Mouse (Mus musculus) MEL (cell line): ENCODE results near the gene Nptx1. TPM values are rescaled to one million over a fixed set of nuclear protein-coding genes. Genes with fewer than 3 reads are reported as not detected.

Experiments
- DNase-seq: peaks from one replicate; pipeline ENCODE4 v3.0.0; 2011; ENCODE audit warnings: low read depth, low spot score
- H3K27ac ChIP-seq: 2 replicates; pipeline ENCODE4 v1.5.1; 2012; ENCODE audit warnings: low read depth, mild to moderate bottlenecking, control low read depth, low read length, moderate library complexity; ENCODE audit not compliant: control insufficient read depth
- H3K27me3 ChIP-seq, 2 experiments: fragments of 150-350 bp in 1 of 2; sonication (generic) in 1 of 2; 2 replicates each; pipeline ENCODE4 v1.6.1; 2012; ENCODE audit warnings: low read length in 2 of 2, mild to moderate bottlenecking in 2 of 2, improper control_type of control experiment in 1 of 2, moderate library complexity in 1 of 2; ENCODE audit not compliant: insufficient read depth in 2 of 2, control insufficient read depth in 1 of 2
- H3K36me3 ChIP-seq, 2 experiments: 2 replicates each; pipeline ENCODE4 v1.6.1; 2012 to 2014; ENCODE audit warnings: low read length in 2 of 2, improper control_type of control experiment in 1 of 2, inconsistent platforms in 1 of 2, mild to moderate bottlenecking in 1 of 2; ENCODE audit not compliant: insufficient read depth in 2 of 2, control insufficient read depth in 1 of 2
- H3K4me1 ChIP-seq, 2 experiments: fragments of 150-350 bp in 1 of 2; sonication (generic) in 1 of 2; 2 replicates each; pipeline ENCODE4 v1.6.1; 2012; ENCODE audit warnings: low read length in 2 of 2, improper control_type of control experiment in 1 of 2, mild to moderate bottlenecking in 1 of 2; ENCODE audit not compliant: insufficient read depth in 2 of 2, control insufficient read depth in 1 of 2
- H3K4me3 ChIP-seq, 2 experiments: fragments of 150-350 bp in 1 of 2; sonication (generic) in 1 of 2; 2 replicates each; pipeline ENCODE4 v1.5.1; 2012; ENCODE audit warnings: low read depth in 2 of 2, low read length in 2 of 2, mild to moderate bottlenecking in 2 of 2, moderate library complexity in 2 of 2, control low read depth in 1 of 2, improper control_type of control experiment in 1 of 2; ENCODE audit not compliant: control insufficient read depth in 1 of 2, insufficient read depth in 1 of 2
- H3K79me2 ChIP-seq: 2 replicates; pipeline ENCODE4 v1.6.1; 2012; ENCODE audit warnings: mild to moderate bottlenecking, low read length, moderate library complexity; ENCODE audit not compliant: control insufficient read depth, poor library complexity, insufficient read depth
- H3K9ac ChIP-seq: 2 replicates; pipeline ENCODE4 v1.6.1; 2012; ENCODE audit warnings: low read depth, mild to moderate bottlenecking, control low read depth, low read length, moderate library complexity; ENCODE audit not compliant: control insufficient read depth, poor library complexity, severe bottlenecking
- H3K9me3 ChIP-seq: fragments of 150-350 bp; sonication (generic); replicated peaks from 2 replicates; pipeline ENCODE4 v1.6.1; 2012; ENCODE audit warnings: mild to moderate bottlenecking, low read length, improper control_type of control experiment, moderate library complexity; ENCODE audit not compliant: insufficient read depth
- BHLHE40 ChIP-seq: IDR thresholded peaks from 2 replicates; pipeline ENCODE4 v1.6.1; 2012; ENCODE audit warnings: low read depth, mild to moderate bottlenecking, inconsistent platforms, low read length, improper control_type of control experiment, borderline replicate concordance
- CHD2 ChIP-seq: IDR thresholded peaks from 2 replicates; pipeline ENCODE4 v1.6.1; 2011; ENCODE audit warnings: low read length, improper control_type of control experiment
- CTCF ChIP-seq, 3 experiments: IDR thresholded peaks in 2 of 3; conservative IDR thresholded peaks in 1 of 3; 2 replicates each; pipeline ENCODE4 v1.5.1; 2011 to 2012; ENCODE audit warnings: low read length in 3 of 3, low read depth in 2 of 3, mild to moderate bottlenecking in 2 of 3, improper control_type of control experiment in 1 of 3, inconsistent platforms in 1 of 3, mixed read lengths in 1 of 3, moderate library complexity in 1 of 3; ENCODE audit not compliant: control insufficient read depth in 1 of 3, insufficient read depth in 1 of 3, poor library complexity in 1 of 3, severe bottlenecking in 1 of 3
- E2F4 ChIP-seq: IDR thresholded peaks from 2 replicates; pipeline ENCODE4 v1.6.1; 2011; ENCODE audit warnings: low read depth, low read length, improper control_type of control experiment, borderline replicate concordance
- EP300 ChIP-seq, 2 experiments: IDR thresholded peaks; 2 replicates each; pipeline ENCODE4 v1.6.1; 2011; ENCODE audit warnings: improper control_type of control experiment in 2 of 2, low read length in 2 of 2, low read depth in 1 of 2, mild to moderate bottlenecking in 1 of 2
- ETS1 ChIP-seq: IDR thresholded peaks from 2 replicates; pipeline ENCODE4 v1.6.1; 2012; ENCODE audit warnings: low read depth, mild to moderate bottlenecking, inconsistent platforms, low read length, improper control_type of control experiment, moderate library complexity
- HCFC1 ChIP-seq: IDR thresholded peaks from 2 replicates; pipeline ENCODE4 v1.6.1; 2012; ENCODE audit warnings: low read depth, mild to moderate bottlenecking, inconsistent platforms, low read length, improper control_type of control experiment, moderate library complexity
- MEF2A ChIP-seq: IDR thresholded peaks from 2 replicates; pipeline ENCODE4 v1.6.1; 2014; ENCODE audit warnings: low read depth, mild to moderate bottlenecking, inconsistent platforms, low read length, improper control_type of control experiment; ENCODE audit not compliant: poor library complexity, insufficient replicate concordance, severe bottlenecking; ENCODE audit errors: extremely low read depth
- MYC ChIP-seq: IDR thresholded peaks from 2 replicates; pipeline ENCODE4 v1.6.1; 2011; ENCODE audit warnings: low read depth, mild to moderate bottlenecking, low read length, improper control_type of control experiment, moderate library complexity
- NELFE ChIP-seq: IDR thresholded peaks from 2 replicates; pipeline ENCODE4 v1.6.1; 2011; ENCODE audit warnings: low read depth, low read length, improper control_type of control experiment
- NRF1 ChIP-seq: IDR thresholded peaks from 2 replicates; pipeline ENCODE4 v1.6.1; 2014; ENCODE audit warnings: low read depth, mild to moderate bottlenecking, inconsistent platforms, low read length, improper control_type of control experiment, moderate library complexity; ENCODE audit not compliant: poor library complexity, insufficient read depth, severe bottlenecking
- POLR2AphosphoS2 ChIP-seq: IDR thresholded peaks from 2 replicates; pipeline ENCODE4 v1.6.1; 2011; ENCODE audit warnings: low read length, improper control_type of control experiment
- RAD21 ChIP-seq: IDR thresholded peaks from 2 replicates; pipeline ENCODE4 v1.6.1; 2011; ENCODE audit warnings: mild to moderate bottlenecking, low read depth, low read length, improper control_type of control experiment
- RCOR1 ChIP-seq: IDR thresholded peaks from 2 replicates; pipeline ENCODE4 v1.6.1; 2012; ENCODE audit warnings: low read depth, mild to moderate bottlenecking, inconsistent platforms, low read length, improper control_type of control experiment
- SIN3A ChIP-seq: IDR thresholded peaks from 2 replicates; pipeline ENCODE4 v1.6.1; 2012; ENCODE audit warnings: low read length, improper control_type of control experiment, inconsistent platforms
- SMC3 ChIP-seq: IDR thresholded peaks from 2 replicates; pipeline ENCODE4 v1.6.1; 2011; ENCODE audit warnings: low read depth, low read length, improper control_type of control experiment
- TBP ChIP-seq: IDR thresholded peaks from 2 replicates; pipeline ENCODE4 v1.8.0; 2011; ENCODE audit warnings: low read depth, low read length, improper control_type of control experiment
- TCF12 ChIP-seq: IDR thresholded peaks from 2 replicates; pipeline ENCODE4 v1.6.1; 2014; ENCODE audit warnings: low read depth, mild to moderate bottlenecking, inconsistent platforms, low read length, improper control_type of control experiment, moderate library complexity
- UBTF ChIP-seq: IDR thresholded peaks from 2 replicates; pipeline ENCODE4 v1.6.1; 2012; ENCODE audit warnings: low read depth, mild to moderate bottlenecking, inconsistent platforms, low read length, improper control_type of control experiment, moderate library complexity, borderline replicate concordance; ENCODE audit not compliant: insufficient read depth
- ZMIZ1 ChIP-seq: IDR thresholded peaks from 2 replicates; pipeline ENCODE4 v1.6.1; 2012; ENCODE audit warnings: low read depth, mild to moderate bottlenecking, inconsistent platforms, low read length, improper control_type of control experiment, moderate library complexity
- ZNF384 ChIP-seq: IDR thresholded peaks from 2 replicates; pipeline ENCODE4 v1.6.1; 2012; ENCODE audit warnings: low read depth, mild to moderate bottlenecking, inconsistent platforms, low read length, improper control_type of control experiment
- polyA plus RNA-seq, 2 experiments: library from polyadenylated mRNA; stranded (reverse) in 1 of 2; unstranded in 1 of 2; fragments of >175 nt in 1 of 2; fragments of >200 nt in 1 of 2; gene quantifications; 2 replicates each; pipeline versions ENCODE4 v1.2.1 to v1.2.4; 2012; ENCODE audit warnings: low replicate concordance in 2 of 2, low read depth in 1 of 2; ENCODE audit not compliant: insufficient read length in 2 of 2, insufficient read depth in 1 of 2, missing spikeins in 1 of 2
- total RNA-seq: library from RNA; depleted of rRNA; stranded (reverse); fragments of 300-350 nt; gene quantifications from 2 replicates; pipeline ENCODE4 v1.2.3, GENCODE M21; 2012

Nptx1 gene
- total and polyA plus RNA-seq, 3 experiments: not detected

- Histone ChIP-seq H3K4me3 (no peak overlapping the region), H3K9me3 (no peaks in the 10 kb centered on the region), H3K9ac (no peak overlapping the region), H3K36me3 (no peaks in the 10 kb centered on the region), H3K27ac (no peak overlapping the region), H3K4me1 (no peaks in the 10 kb centered on the region), H3K27me3 (peaks cover 7 to 8% of the 10 kb centered on the region in 2 experiments), H3K79me2 (no peaks in the 10 kb centered on the region)
- no peak for DNase-seq
- TF ChIP-seq MYC (no peak), E2F4 (no peak), EP300 (IDR thresholded peaks at IDR 0.05; ENCODE audit: low read depth in 1 of 2, low read length in 2 of 2) (no peak), ETS1 (no peak), NRF1 (no peak), BHLHE40 (no peak), HCFC1 (no peak), CHD2 (no peak), RAD21 (no peak), TCF12 (no peak), NELFE (no peak), SIN3A (no peak), ZNF384 (no peak)
These were observed 30.2 kb upstream of the Nptx1 start for GRCm38 (mm10) chr11:119577721-119578120.

GRCm38 (mm10) chr11:119576855-119577254 is 29.3 kb upstream of the Nptx1 start:
- Histone ChIP-seq H3K4me1 (no peaks in the 10 kb centered on the region), H3K4me3 (no peak overlapping the region), H3K9ac (no peak overlapping the region), H3K36me3 (no peaks in the 10 kb centered on the region), H3K27me3 (peaks cover 7 to 8% of the 10 kb centered on the region in 2 experiments), H3K9me3 (no peaks in the 10 kb centered on the region), H3K27ac (no peak overlapping the region), H3K79me2 (no peaks in the 10 kb centered on the region)
- TF ChIP-seq SMC3 (no peak), UBTF (no peak), TCF12 (no peak), MEF2A (no peak), ZMIZ1 (no peak), POLR2AphosphoS2 (no peak), RCOR1 (no peak), MYC (no peak), CTCF (IDR thresholded peaks at IDR 0.05 in 2 of 3, conservative IDR thresholded peaks at IDR 0.05 in 1 of 3; ENCODE audit: control insufficient read depth in 1 of 3, insufficient read depth in 1 of 3, low read depth in 2 of 3, low read length in 3 of 3, poor library complexity in 1 of 3, severe bottlenecking in 1 of 3) (no peak), TBP (no peak)
- no peak for DNase-seq
